Comparison of ENCODE assay signal across 7 mouse cellular contexts in genomic region chr7:29983340-29983689, GRCm38 (mm10). TPM values are rescaled to one million over a fixed set of nuclear protein-coding genes. Genes with fewer than 3 reads are reported as not detected.
DNase-seq lines count a peak whose midpoint lies in the region; ATAC-seq and TF ChIP-seq lines count a peak whose summit lies in the region.

No protein-coding gene starts in this region.

- peak overlapping the region; percentile 81 for H3K9ac ChIP-seq in lung, postnatal 0 days (replicated peaks; ENCODE audit: low read depth)
- peak overlapping the region; percentile 82 for H3K9ac ChIP-seq in limb, embryonic 14.5 days (ENCODE audit: low read depth, low read length, severe bottlenecking)
- H3K9ac ChIP-seq in stomach, embryonic 15.5 days: peak overlapping the region; percentile 80; the same call in 1 of the 2 replicates

- no peaks in the 10 kb centered on the region for H3K36me3 ChIP-seq in lung, postnatal 0 days (ENCODE audit: insufficient read depth, low read length)
- H3K36me3 ChIP-seq in limb, embryonic 14.5 days (ENCODE audit: control insufficient read depth, insufficient read depth, low read length): peaks cover 24% of the 10 kb centered on the region
- peaks cover 8% of the 10 kb centered on the region for H3K36me3 ChIP-seq in stomach, embryonic 15.5 days

- intact Hi-C loops in left cerebral cortex, postnatal 10 days (cut with DNase I): no loop called here

- TF ChIP-seq CTCF in lung, postnatal 0 days (IDR thresholded peaks at IDR 0.05): no peak

- DNase-seq in lung, postnatal 0 days (ENCODE audit: low spot score): no peak
- no peak for DNase-seq in lung, postnatal 10 days
- peak; percentile 14 for DNase-seq in fibroblast of lung, adult 2 months (ENCODE audit: low read depth)
- DNase-seq in limb, embryonic 14.5 days (ENCODE audit: low spot score): no peak
- DNase-seq in adipocyte (ENCODE audit: low spot score): no peak
- no peak for DNase-seq in left cerebral cortex, postnatal 10 days (ENCODE audit: extremely low spot score in 1 of 2, low spot score in 2 of 2)

- no peaks in the 10 kb centered on the region for H3K9me3 ChIP-seq in lung, postnatal 0 days (ENCODE audit: low read length)
- no peaks in the 10 kb centered on the region for H3K9me3 ChIP-seq in limb, embryonic 14.5 days (ENCODE audit: control insufficient read depth, low read length)
- H3K9me3 ChIP-seq in stomach, embryonic 15.5 days: no peaks in the 10 kb centered on the region

- peak overlapping the region; percentile 90 for H3K27ac ChIP-seq in lung, postnatal 0 days (ENCODE audit: low read length)
- H3K27ac ChIP-seq in limb, embryonic 14.5 days (replicated peaks; ENCODE audit: low read depth, low read length): peak overlapping the region; percentile 93
- H3K27ac ChIP-seq in stomach, embryonic 15.5 days: peak overlapping the region; percentile 99

- peaks cover 5% of the 10 kb centered on the region; the same call in 1 of the 2 replicates for H3K4me1 ChIP-seq in lung, postnatal 0 days (ENCODE audit: insufficient read depth, low read depth, low read length)
- H3K4me1 ChIP-seq in limb, embryonic 14.5 days (ENCODE audit: control insufficient read depth, insufficient read depth, low read length): peaks cover 4% of the 10 kb centered on the region; the same call in 1 of the 2 replicates
- H3K4me1 ChIP-seq in stomach, embryonic 15.5 days: 0 out of 2 replicates have a peak, but pooled peaks cover 10% of the 10 kb centered on the region

- H3K27me3 ChIP-seq in lung, postnatal 0 days (replicated peaks; ENCODE audit: insufficient read depth, low read length): no peaks in the 10 kb centered on the region
- no peaks in the 10 kb centered on the region for H3K27me3 ChIP-seq in limb, embryonic 14.5 days (ENCODE audit: control insufficient read depth, insufficient read depth, low read length)
- H3K27me3 ChIP-seq in stomach, embryonic 15.5 days (replicated peaks): no peaks in the 10 kb centered on the region

- 2% methylated on average over 8 of the region's 8 CpGs for WGBS in lung, postnatal 0 days
- WGBS in limb, embryonic 14.5 days: under 1% methylated on average over 8 of the region's 8 CpGs
- 3% methylated on average over 8 of the region's 8 CpGs for WGBS in stomach, embryonic 15.5 days

- peak overlapping the region; percentile 81 for H3K4me2 ChIP-seq in lung, postnatal 0 days (replicated peaks; ENCODE audit: low read depth, low read length)
- peak overlapping the region; percentile 77 for H3K4me2 ChIP-seq in limb, embryonic 14.5 days (replicated peaks; ENCODE audit: low read depth, low read length, severe bottlenecking)
- H3K4me2 ChIP-seq in stomach, embryonic 15.5 days: peak overlapping the region; percentile 69

- H3K4me3 ChIP-seq in lung, postnatal 0 days (ENCODE audit: low read depth, low read length): peak overlapping the region; percentile 86
- H3K4me3 ChIP-seq in limb, embryonic 14.5 days (replicated peaks; ENCODE audit: low read length): peak overlapping the region; percentile 80
- peak overlapping the region; percentile 96 for H3K4me3 ChIP-seq in stomach, embryonic 15.5 days (replicated peaks)

- TF ChIP-seq EP300 in lung, postnatal 0 days (IDR thresholded peaks at IDR 0.05): no peak; the same call in 1 of the 2 replicates

- no peak for TF ChIP-seq POLR2A in limb, embryonic 14.5 days (IDR thresholded peaks at IDR 0.05; ENCODE audit: borderline replicate concordance, extremely low read depth, insufficient read depth, insufficient read length)

- peak; percentile 19 for ATAC-seq in lung, postnatal 0 days
- peak; percentile 7 for ATAC-seq in limb, embryonic 14.5 days (ENCODE audit: low FRiP score, low read depth)
- 0 out of 2 replicates have a peak, but pooled peaks have one; percentile 9 for ATAC-seq in stomach, embryonic 15.5 days (ENCODE audit: insufficient read depth, low FRiP score, low read depth)

RNA-seq across cellular contexts. Expression of gene Zfp568, which starts 0.4 kb away (rescaled TPM):
- polyA plus RNA-seq in lung, postnatal 0 days (2015; fragmentation: Nextera tagmentation; extraction: Ambion mirVana): 4.1 and 5.8 TPM in 2 replicates
- polyA plus RNA-seq in limb, embryonic 14.5 days (2012; rRNA removed): 23.8 and 25.4 TPM in 2 replicates
- 26.2 and 26.8 TPM in 2 replicates for polyA plus RNA-seq in limb, embryonic 14.5 days (2014; fragmentation: Nextera tagmentation; extraction: Ambion mirVana)
- 17.8 and 18.8 TPM in 2 replicates for polyA plus RNA-seq in stomach, embryonic 15.5 days (2015; fragmentation: Nextera tagmentation; extraction: Ambion mirVana)
- total RNA-seq in left cerebral cortex, postnatal 10 days (2021): 1 to 10 TPM; 4.1 to 5.0 TPM

RNA-seq across cellular contexts. Expression of gene Zfp74, which starts 29.4 kb away (rescaled TPM):
- 5.1 and 6.7 TPM in 2 replicates for polyA plus RNA-seq in lung, postnatal 0 days (2015; fragmentation: Nextera tagmentation; extraction: Ambion mirVana)
- 8.1 and 11.0 TPM in 2 replicates for polyA plus RNA-seq in limb, embryonic 14.5 days (2012; rRNA removed)
- 10.5 and 13.7 TPM in 2 replicates for polyA plus RNA-seq in limb, embryonic 14.5 days (2014; fragmentation: Nextera tagmentation; extraction: Ambion mirVana)
- 9.2 and 10.2 TPM in 2 replicates for polyA plus RNA-seq in stomach, embryonic 15.5 days (2015; fragmentation: Nextera tagmentation; extraction: Ambion mirVana)
- 10 to 100 TPM; 22.6 to 23.4 TPM for total RNA-seq in left cerebral cortex, postnatal 10 days (2021)
